ENCODE assay signal across 8 mouse cellular contexts in genomic region chr16:32431047-32431591, GRCm38 (mm10). TPM values are rescaled to one million over a fixed set of nuclear protein-coding genes. Genes with fewer than 3 reads are reported as not detected.
DNase-seq lines count a peak whose midpoint lies in the region; ATAC-seq and TF ChIP-seq lines count a peak whose summit lies in the region.

No protein-coding gene starts in this region.

- H3K4me1 ChIP-seq in heart, embryonic 15.5 days (replicated peaks) = peaks cover 22% of the 10 kb centered on the region
- H3K4me1 ChIP-seq in G1E (ENCODE audit: insufficient read depth, low read depth, low read length) = peaks cover 59% of the 10 kb centered on the region
- peaks cover 13% of the 10 kb centered on the region for H3K4me1 ChIP-seq in limb, embryonic 13.5 days
- peaks cover 22% of the 10 kb centered on the region for H3K4me1 ChIP-seq in midbrain, embryonic 13.5 days (replicated peaks)

- WGBS in heart, embryonic 15.5 days = under 1% methylated on average over 28 of the region's 28 CpGs
- 2% methylated on average over 28 of the region's 28 CpGs for WGBS in limb, embryonic 13.5 days
- 2% methylated on average over 28 of the region's 28 CpGs for WGBS in midbrain, embryonic 13.5 days

- TF ChIP-seq CTCF in G1E (IDR thresholded peaks at IDR 0.05; ENCODE audit: low read depth, low read length) = no peak

- no peaks in the 10 kb centered on the region for H3K9me3 ChIP-seq in heart, embryonic 15.5 days (replicated peaks)
- no peaks in the 10 kb centered on the region for H3K9me3 ChIP-seq in G1E (replicated peaks)
- H3K9me3 ChIP-seq in limb, embryonic 13.5 days = no peaks in the 10 kb centered on the region
- H3K9me3 ChIP-seq in midbrain, embryonic 13.5 days = no peaks in the 10 kb centered on the region

- no peaks in the 10 kb centered on the region for H3K36me3 ChIP-seq in heart, embryonic 15.5 days
- peaks cover 28% of the 10 kb centered on the region for H3K36me3 ChIP-seq in G1E (replicated peaks)
- no peaks in the 10 kb centered on the region for H3K36me3 ChIP-seq in limb, embryonic 13.5 days
- no peaks in the 10 kb centered on the region for H3K36me3 ChIP-seq in midbrain, embryonic 13.5 days

- H3K9ac ChIP-seq in heart, embryonic 15.5 days = peak overlapping the region; percentile 84
- peak overlapping the region; percentile 88 for H3K9ac ChIP-seq in limb, embryonic 13.5 days
- H3K9ac ChIP-seq in midbrain, embryonic 13.5 days (replicated peaks) = peak overlapping the region; percentile 88

- H3K27ac ChIP-seq in heart, embryonic 15.5 days = peak overlapping the region; percentile 94
- H3K27ac ChIP-seq in limb, embryonic 13.5 days = peak overlapping the region; percentile 88
- peak overlapping the region; percentile 94 for H3K27ac ChIP-seq in midbrain, embryonic 13.5 days

- no peak for DNase-seq in heart, postnatal 10 days
- DNase-seq in G1E (ENCODE audit: low spot score) = peak; percentile 43
- DNase-seq in adrenal gland, adult 2 months = no peak
- no peak for DNase-seq in thymus, postnatal 14 days

- intact Hi-C loops in heart, postnatal 10 days (cut with DNase I) = loop anchor here (2.0 to 5.0 kb wide), 2 partner anchors 28 to 99 kb away; partner anchors contain the start of gene Ubxn7

- H3K4me2 ChIP-seq in heart, embryonic 15.5 days = peak overlapping the region; percentile 79
- H3K4me2 ChIP-seq in limb, embryonic 13.5 days (replicated peaks) = peak overlapping the region; percentile 93
- H3K4me2 ChIP-seq in midbrain, embryonic 13.5 days (replicated peaks) = peak overlapping the region; percentile 92

- peak overlapping the region; percentile 72 for H3K4me3 ChIP-seq in heart, embryonic 15.5 days
- H3K4me3 ChIP-seq in G1E (ENCODE audit: low read depth, low read length) = peak overlapping the region; percentile 85
- H3K4me3 ChIP-seq in limb, embryonic 13.5 days = peak overlapping the region; percentile 84
- H3K4me3 ChIP-seq in midbrain, embryonic 13.5 days (replicated peaks) = peak overlapping the region; percentile 86

- ATAC-seq in heart, embryonic 15.5 days (replicated peaks; ENCODE audit: insufficient number of reproducible peaks, insufficient read depth, low FRiP score, low read depth) = peak; percentile 38; the same call in 1 of the 2 replicates
- no peak for ATAC-seq in G1E (ENCODE audit: extremely low read depth, insufficient number of reproducible peaks, low FRiP score, poor library complexity, severe bottlenecking)
- peak; percentile 66 for ATAC-seq in erythroid progenitor cell, adult 5-6 weeks (replicated peaks; ENCODE audit: low FRiP score, poor library complexity, severe bottlenecking)
- no peak; the same call in none of the 2 replicates for ATAC-seq in limb, embryonic 13.5 days (ENCODE audit: low FRiP score, low read depth)
- ATAC-seq in midbrain, embryonic 13.5 days = no peak

- no peaks in the 10 kb centered on the region for H3K27me3 ChIP-seq in heart, embryonic 15.5 days
- no peaks in the 10 kb centered on the region for H3K27me3 ChIP-seq in G1E (ENCODE audit: insufficient read depth, low read length)
- H3K27me3 ChIP-seq in limb, embryonic 13.5 days = no peaks in the 10 kb centered on the region
- no peaks in the 10 kb centered on the region for H3K27me3 ChIP-seq in midbrain, embryonic 13.5 days

RNA-seq across cellular contexts. Expression of gene Pcyt1a, which starts 0.4 kb away (rescaled TPM):
- 38.1 and 44.3 TPM in 2 replicates for polyA plus RNA-seq in heart, embryonic 15.5 days (2015; fragmentation: Nextera tagmentation; extraction: Ambion mirVana)
- total RNA-seq in heart, postnatal 10 days (2021) = 100 to 1,000 TPM in 1 of 2 experiments, 10 to 100 TPM in 1; 98.6 to 107 TPM
- 62.7 and 101 TPM in 2 replicates for total RNA-seq in G1E (2014; fragmentation: Nextera tagmentation)
- 101 and 104 TPM in 2 replicates for total RNA-seq in G1E (2017)
- polyA plus RNA-seq in G1E (2012) = 47.0 and 50.2 TPM in 2 replicates
- total RNA-seq in erythroid progenitor cell, adult 5-6 weeks (2015; ENCODE audit: low replicate concordance) = 162 and 171 TPM in 2 replicates
- total RNA-seq in erythroid progenitor cell, adult 5-6 weeks (2017; ENCODE audit: low replicate concordance) = 278 and 335 TPM in 2 replicates
- polyA plus RNA-seq in limb, embryonic 13.5 days (2015; fragmentation: Nextera tagmentation; extraction: Ambion mirVana) = 43.3 and 45.6 TPM in 2 replicates
- polyA plus RNA-seq in midbrain, embryonic 13.5 days (2015; fragmentation: Nextera tagmentation; extraction: Ambion mirVana) = 47.8 and 48.0 TPM in 2 replicates
- total RNA-seq in adrenal gland, adult 2 months (2021) = 10 to 100 TPM; 89.9 to 91.2 TPM
- polyA plus RNA-seq in adrenal gland, adult 2 months (2012; rRNA removed) = 24.5 and 42.2 TPM in 2 replicates

RNA-seq across cellular contexts. Expression of gene Tctex1d2, which starts 11.6 kb away (rescaled TPM):
- 21.1 and 22.5 TPM in 2 replicates for polyA plus RNA-seq in heart, embryonic 15.5 days (2015; fragmentation: Nextera tagmentation; extraction: Ambion mirVana)
- 1 to 10 TPM; 5.5 to 5.6 TPM for total RNA-seq in heart, postnatal 10 days (2021)
- 9.7 and 10.8 TPM in 2 replicates for total RNA-seq in G1E (2014; fragmentation: Nextera tagmentation)
- 33.9 and 35.2 TPM in 2 replicates for total RNA-seq in G1E (2017)
- polyA plus RNA-seq in G1E (2012) = 0.21 and 0.39 TPM in 2 replicates
- 8.6 and 11.3 TPM in 2 replicates for total RNA-seq in erythroid progenitor cell, adult 5-6 weeks (2015; ENCODE audit: low replicate concordance)
- total RNA-seq in erythroid progenitor cell, adult 5-6 weeks (2017; ENCODE audit: low replicate concordance) = 4.8 and 11.8 TPM in 2 replicates
- 25.5 and 29.5 TPM in 2 replicates for polyA plus RNA-seq in limb, embryonic 13.5 days (2015; fragmentation: Nextera tagmentation; extraction: Ambion mirVana)
- 30.1 and 38.8 TPM in 2 replicates for polyA plus RNA-seq in midbrain, embryonic 13.5 days (2015; fragmentation: Nextera tagmentation; extraction: Ambion mirVana)
- 1 to 10 TPM; 4.8 to 8.1 TPM for total RNA-seq in adrenal gland, adult 2 months (2021)
- 4.0 and 4.7 TPM in 2 replicates for polyA plus RNA-seq in adrenal gland, adult 2 months (2012; rRNA removed)

RNA-seq across cellular contexts. Expression of gene Tm4sf19, which starts 30.8 kb away (rescaled TPM):
- polyA plus RNA-seq in heart, embryonic 15.5 days (2015; fragmentation: Nextera tagmentation; extraction: Ambion mirVana) = 0.22 TPM in 1 of 2 replicates, not detected in the other
- total RNA-seq in heart, postnatal 10 days (2021) = not detected
- total RNA-seq in G1E (2014; fragmentation: Nextera tagmentation) (not detected in 2 replicates), G1E (2017) (0.12 and 0.60 TPM in 2 replicates)
- polyA plus RNA-seq in G1E (2012) = not detected in 2 replicates
- not detected in 2 replicates for total RNA-seq in erythroid progenitor cell, adult 5-6 weeks (2015; ENCODE audit: low replicate concordance)
- not detected in 2 replicates for total RNA-seq in erythroid progenitor cell, adult 5-6 weeks (2017; ENCODE audit: low replicate concordance)
- not detected in 2 replicates for polyA plus RNA-seq in limb, embryonic 13.5 days (2015; fragmentation: Nextera tagmentation; extraction: Ambion mirVana)
- polyA plus RNA-seq in midbrain, embryonic 13.5 days (2015; fragmentation: Nextera tagmentation; extraction: Ambion mirVana) = not detected in 2 replicates
- total RNA-seq in adrenal gland, adult 2 months (2021) = under 1 TPM; 0.29 to 0.93 TPM
- polyA plus RNA-seq in adrenal gland, adult 2 months (2012; rRNA removed) = 0.20 and 0.21 TPM in 2 replicates

RNA-seq across cellular contexts. Expression of gene Slc51a, which starts 56.6 kb away (rescaled TPM):
- 0.49 and 0.77 TPM in 2 replicates for polyA plus RNA-seq in heart, embryonic 15.5 days (2015; fragmentation: Nextera tagmentation; extraction: Ambion mirVana)
- 1 to 10 TPM; 3.4 to 4.2 TPM for total RNA-seq in heart, postnatal 10 days (2021)
- total RNA-seq in G1E (2014; fragmentation: Nextera tagmentation) = not detected in 2 replicates
- total RNA-seq in G1E (2017) = 1.3 and 2.0 TPM in 2 replicates
- 0.02 TPM in 1 of 2 replicates, not detected in the other for polyA plus RNA-seq in G1E (2012)
- total RNA-seq in erythroid progenitor cell, adult 5-6 weeks (2015; ENCODE audit: low replicate concordance) = not detected in 2 replicates
- total RNA-seq in erythroid progenitor cell, adult 5-6 weeks (2017; ENCODE audit: low replicate concordance) = 0.51 TPM in 1 of 2 replicates, not detected in the other
- 0.46 and 0.56 TPM in 2 replicates for polyA plus RNA-seq in limb, embryonic 13.5 days (2015; fragmentation: Nextera tagmentation; extraction: Ambion mirVana)
- 0.27 and 0.39 TPM in 2 replicates for polyA plus RNA-seq in midbrain, embryonic 13.5 days (2015; fragmentation: Nextera tagmentation; extraction: Ambion mirVana)
- under 1 TPM in 1 of 2 experiments, not detected in 1; 0.28 TPM for total RNA-seq in adrenal gland, adult 2 months (2021)
- polyA plus RNA-seq in adrenal gland, adult 2 months (2012; rRNA removed) = 0.23 and 0.33 TPM in 2 replicates

Comparison
In these comparisons a context has a peak if more than half of its experiments do, and no peak if none do; other contexts are left out.
1. ATAC-seq: peak in heart, embryonic 15.5 days (single experiment) and erythroid progenitor cell, adult 5-6 weeks (single experiment); none in G1E (single experiment), limb, embryonic 13.5 days (single experiment) and midbrain, embryonic 13.5 days (single experiment).
2. Peak in every context shown above with its lines, with median percentiles within 50 percentile points of each other: H3K27ac ChIP-seq, H3K4me2 ChIP-seq, H3K4me3 ChIP-seq and H3K9ac ChIP-seq.